Mouse (Mus musculus) bone marrow macrophage, adult 2 months (primary cell): ENCODE data around the gene Klk15. TPM values are rescaled to one million over a fixed set of nuclear protein-coding genes. Genes with fewer than 3 reads are reported as not detected.
A peak's percentile ranks its signal among the peaks of the same experiment; 100 is the strongest.
"Not testable (repeated sequence)": the region's sequence is repeated elsewhere in the genome, so short reads cannot be mapped to it uniquely, and the experiment has no call there.

Experiments
- H3K27ac ChIP-seq: 2 replicates; pipeline ENCODE4 v1.5.1; 2012; ENCODE audit warnings: low read depth, low read length; ENCODE audit not compliant: insufficient read depth
- H3K4me1 ChIP-seq: 2 replicates; pipeline ENCODE4 v1.6.1; 2012; ENCODE audit warnings: low read length; ENCODE audit not compliant: control insufficient read depth, insufficient read depth
- H3K4me3 ChIP-seq: 2 replicates; pipeline ENCODE4 v1.5.1; 2012; ENCODE audit warnings: mild to moderate bottlenecking, low read length, moderate library complexity; ENCODE audit not compliant: insufficient read depth
- CTCF ChIP-seq: IDR thresholded peaks from 2 replicates; pipeline ENCODE4 v1.5.1; 2012; ENCODE audit warnings: low read depth, mild to moderate bottlenecking, low read length, moderate library complexity
- POLR2A ChIP-seq: IDR thresholded peaks from 2 replicates; pipeline ENCODE4 v1.6.1; 2012; ENCODE audit warnings: mild to moderate bottlenecking, low read depth, low read length, borderline replicate concordance
- polyA plus RNA-seq: library from polyadenylated mRNA; stranded (reverse); fragments of >200 nt; gene quantifications from 2 replicates; pipeline ENCODE4 v1.2.4, GENCODE M21; 2012; ENCODE audit not compliant: missing spikeins, insufficient read depth, insufficient read length

The Klk15 gene
- polyA plus RNA-seq, 1 experiment = not detected

GRCm38 (mm10) chr7:43925985-43926384 lies 7.6 kb upstream of the Klk15 start:
- Histone ChIP-seq H3K27ac (no peak overlapping the region), H3K4me3 (no peak overlapping the region), H3K4me1 (peaks cover 13% of the 10 kb centered on the region)
- TF ChIP-seq POLR2A = no peak
- TF ChIP-seq CTCF = peak; percentile 27; the same call in 1 of the 2 replicates

- H3K4me3 ChIP-seq = no peak overlapping the region
- H3K27ac ChIP-seq = no peak overlapping the region
- H3K4me1 ChIP-seq = no peaks in the 10 kb centered on the region
- TF ChIP-seq POLR2A = no peak
- peak; percentile 79 for TF ChIP-seq CTCF
Measured at GRCm38 (mm10) chr7:43928521-43928920, 5.0 kb upstream of the Klk15 start.

- no peak overlapping the region for H3K27ac ChIP-seq
- no peak overlapping the region for H3K4me3 ChIP-seq
- no peaks in the 10 kb centered on the region for H3K4me1 ChIP-seq
- TF ChIP-seq CTCF (no peak), POLR2A (no peak)
Measured at GRCm38 (mm10) chr7:43932337-43932736, 1.2 kb upstream of the Klk15 start.

- Histone ChIP-seq H3K4me3 (no peak overlapping the region), H3K4me1 (no peaks in the 10 kb centered on the region), H3K27ac (no peak overlapping the region)
- TF ChIP-seq CTCF (no peak), POLR2A (no peak)
Measured at GRCm38 (mm10) chr7:43934747-43935146, 1.2 kb downstream of the Klk15 start.

- Histone ChIP-seq H3K4me3 (no peak overlapping the region), H3K27ac (no peak overlapping the region), H3K4me1 (no peaks in the 10 kb centered on the region)
- no peak for TF ChIP-seq CTCF
- no peak for TF ChIP-seq POLR2A
Measured at GRCm38 (mm10) chr7:43936551-43936950, 3.0 kb downstream of the Klk15 start.

- H3K27ac ChIP-seq, H3K4me1 ChIP-seq, H3K4me3 ChIP-seq: not testable (repeated sequence)
Measured at GRCm38 (mm10) chr7:43942293-43942692, 8.8 kb downstream of the Klk15 start.

GRCm38 (mm10) chr7:43944727-43945264 lies 11.3 kb downstream of the Klk15 start:
- TF ChIP-seq POLR2A (no peak), CTCF (no peak)
- Histone ChIP-seq H3K27ac (no peak overlapping the region), H3K4me1 (peaks cover 6% of the 10 kb centered on the region; the same call in 1 of the 2 replicates), H3K4me3 (no peak overlapping the region)

- Histone ChIP-seq H3K4me1 (peaks cover 3% of the 10 kb centered on the region; the same call in 1 of the 2 replicates), H3K27ac (no peak within 1 kb of the TSS), H3K4me3 (no peak within 1 kb of the TSS)
- no peak for TF ChIP-seq POLR2A
- TF ChIP-seq CTCF = no peak
Measured at GRCm38 (mm10) chr7:43950364-43950763, 16.8 kb downstream of the Klk15 start, which contains the start of gene Klk1b8. Klk1b8 (plus strand) TSS chr7:43950664.

- H3K4me3 ChIP-seq = no peak overlapping the region
- peaks cover 3% of the 10 kb centered on the region; the same call in 1 of the 2 replicates for H3K4me1 ChIP-seq
- TF ChIP-seq POLR2A (no peak), CTCF (no peak)
- H3K27ac ChIP-seq = no peak overlapping the region
Measured at GRCm38 (mm10) chr7:43952703-43953102, 19.2 kb downstream of the Klk15 start.

- TF ChIP-seq CTCF (no peak), POLR2A (no peak)
- no peak within 1 kb of the TSS for H3K4me3 ChIP-seq
- peaks cover 20% of the 10 kb centered on the region for H3K4me1 ChIP-seq
- H3K27ac ChIP-seq = no peak within 1 kb of the TSS
Measured at GRCm38 (mm10) chr7:43966451-43966850, 32.9 kb downstream of the Klk15 start, which contains the start of gene Klk1b1. Klk1b1 (plus strand) TSS chr7:43966751.
